Mouse (Mus musculus): Measurements from ENCODE around the gene Ciao2a. TPM values are rescaled to one million over a fixed set of nuclear protein-coding genes. Genes with fewer than 3 reads are reported as not detected.

Ciao2a gene
- total and polyA plus RNA-seq, 3 experiments = 30.0 to 270 (median 176) TPM

DNA sequence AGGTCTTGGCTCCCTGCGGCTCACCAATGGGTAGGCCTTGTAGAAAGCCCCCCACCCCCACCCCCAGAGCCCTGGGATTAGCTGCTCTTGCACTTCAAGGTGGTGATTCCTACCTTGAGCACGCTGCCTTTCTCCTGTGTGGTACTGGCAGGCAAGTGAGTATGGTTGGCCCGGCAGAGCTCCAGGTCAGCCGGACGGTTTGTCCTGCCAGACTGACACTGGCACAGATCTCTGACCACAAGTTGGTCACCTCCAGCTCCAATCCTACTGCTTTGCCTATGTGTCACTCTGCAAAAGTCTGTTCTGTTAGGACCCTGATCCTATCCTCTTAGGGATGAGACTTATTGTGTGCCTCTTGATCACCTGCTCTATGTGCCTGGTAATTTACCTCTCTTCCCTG is 58.2 kb downstream of the Ciao2a start:
- TF ChIP-seq GATA1 (IDR thresholded peaks at IDR 0.05; ENCODE audit: borderline replicate concordance, low read length) (no peak), TAL1 (conservative IDR thresholded peaks at IDR 0.05; ENCODE audit: low read depth, low read length) (no peak), GATA2 (IDR thresholded peaks at IDR 0.05; ENCODE audit: borderline replicate concordance, low read depth, low read length) (no peak), POLR2AphosphoS5 (IDR thresholded peaks at IDR 0.05; ENCODE audit: insufficient replicate concordance, low read depth, low read length) (no peak), CTCF (IDR thresholded peaks at IDR 0.05; ENCODE audit: low read depth, low read length) (no peak)
- Histone ChIP-seq H3K27me3 (ENCODE audit: insufficient read depth, low read length) (no peaks in the 10 kb centered on the region), H3K4me3 (ENCODE audit: low read depth, low read length) (no peak overlapping the region), H3K4me1 (ENCODE audit: insufficient read depth, low read depth, low read length) (peaks cover 96% of the 10 kb centered on the region), H3K9me3 (replicated peaks) (no peaks in the 10 kb centered on the region), H3K36me3 (replicated peaks) (peaks cover 18% of the 10 kb centered on the region)
- ATAC-seq (ENCODE audit: extremely low read depth, insufficient number of reproducible peaks, low FRiP score, poor library complexity, severe bottlenecking) (no peak), DNase-seq (ENCODE audit: low spot score) (no peak)

DNA sequence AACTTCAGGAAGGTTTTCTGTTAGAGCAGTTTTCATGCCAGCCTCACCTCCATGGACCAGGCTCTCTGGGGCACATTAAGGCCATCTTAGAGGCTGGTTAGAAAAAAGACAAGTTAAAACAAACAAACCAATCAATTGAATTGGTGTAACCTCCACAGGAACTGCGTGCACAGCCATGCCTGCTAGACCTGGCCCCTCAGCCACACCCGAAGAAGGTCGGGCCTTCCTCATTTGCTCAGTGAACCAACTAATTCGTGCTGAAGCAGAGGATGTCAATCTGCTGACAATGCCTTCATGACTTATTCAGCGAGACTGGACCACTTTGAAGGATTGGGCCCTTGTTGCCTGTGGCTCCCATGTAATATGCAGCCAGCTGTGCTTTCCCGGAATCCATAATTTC is 60.0 kb downstream of the Ciao2a start:
- peak; percentile 69 for DNase-seq (ENCODE audit: low spot score)
- TF ChIP-seq TAL1 (conservative IDR thresholded peaks at IDR 0.05; ENCODE audit: low read depth, low read length) = no peak
- TF ChIP-seq POLR2AphosphoS5 (IDR thresholded peaks at IDR 0.05; ENCODE audit: insufficient replicate concordance, low read depth, low read length) = no peak
- TF ChIP-seq GATA1 (IDR thresholded peaks at IDR 0.05; ENCODE audit: borderline replicate concordance, low read length) = no peak
- TF ChIP-seq CTCF (IDR thresholded peaks at IDR 0.05; ENCODE audit: low read depth, low read length) = no peak
- no peak for TF ChIP-seq GATA2 (IDR thresholded peaks at IDR 0.05; ENCODE audit: borderline replicate concordance, low read depth, low read length)

More for the DNA sequence above, 60.0 kb downstream of the Ciao2a start:
- no peaks in the 10 kb centered on the region for H3K9me3 ChIP-seq (replicated peaks)
- peak; percentile 45 for ATAC-seq (ENCODE audit: extremely low read depth, insufficient number of reproducible peaks, low FRiP score, poor library complexity, severe bottlenecking)
- H3K36me3 ChIP-seq (replicated peaks) = peaks cover 12% of the 10 kb centered on the region
- H3K27me3 ChIP-seq (ENCODE audit: insufficient read depth, low read length) = no peaks in the 10 kb centered on the region
- peak overlapping the region; percentile 27; the same call in 1 of the 2 replicates for H3K4me3 ChIP-seq (ENCODE audit: low read depth, low read length)
- peaks cover 78% of the 10 kb centered on the region for H3K4me1 ChIP-seq (ENCODE audit: insufficient read depth, low read depth, low read length)

Other genes starting within 250 kb of the Ciao2a start
- gene Pclaf, start 236.4 kb upstream of the Ciao2a start, total RNA-seq (2014; fragmentation: Nextera tagmentation) = 28.9 and 39.3 TPM in 2 replicates
- 95.3 and 99.4 TPM in 2 replicates for gene Pclaf, start 236.4 kb upstream of the Ciao2a start, total RNA-seq (2017)
- gene Pclaf, start 236.4 kb upstream of the Ciao2a start, polyA plus RNA-seq (2012) = 1.3 and 2.4 TPM in 2 replicates
- 31.9 and 40.5 TPM in 2 replicates for gene Trip4, start 217.8 kb upstream of the Ciao2a start, total RNA-seq (2014; fragmentation: Nextera tagmentation)
- gene Trip4, start 217.8 kb upstream of the Ciao2a start, total RNA-seq (2017) = 24.4 and 24.7 TPM in 2 replicates
- 2.6 and 5.2 TPM in 2 replicates for gene Trip4, start 217.8 kb upstream of the Ciao2a start, polyA plus RNA-seq (2012)
- gene Csnk1g1, start 217.7 kb upstream of the Ciao2a start, total RNA-seq (2014; fragmentation: Nextera tagmentation) = 63.9 and 81.9 TPM in 2 replicates
- gene Csnk1g1, start 217.7 kb upstream of the Ciao2a start, total RNA-seq (2017) = 25.4 and 34.1 TPM in 2 replicates
- 8.7 and 9.5 TPM in 2 replicates for gene Csnk1g1, start 217.7 kb upstream of the Ciao2a start, polyA plus RNA-seq (2012)
- 261 and 293 TPM in 2 replicates for gene Ppib, start 66.4 kb upstream of the Ciao2a start, total RNA-seq (2014; fragmentation: Nextera tagmentation)
- 400 and 413 TPM in 2 replicates for gene Ppib, start 66.4 kb upstream of the Ciao2a start, total RNA-seq (2017)
- gene Ppib, start 66.4 kb upstream of the Ciao2a start, polyA plus RNA-seq (2012) = 60.8 and 112 TPM in 2 replicates
- gene Snx22, start 56.9 kb upstream of the Ciao2a start, total RNA-seq (2014; fragmentation: Nextera tagmentation) = 15.0 TPM in 1 of 2 replicates, not detected in the other
- gene Snx22, start 56.9 kb upstream of the Ciao2a start, total RNA-seq (2017) = 0.41 and 0.49 TPM in 2 replicates
- gene Snx22, start 56.9 kb upstream of the Ciao2a start, polyA plus RNA-seq (2012) = not detected in 2 replicates
- 71.3 and 81.1 TPM in 2 replicates for gene Snx1, start within 50 bp of the Ciao2a start, total RNA-seq (2014; fragmentation: Nextera tagmentation)
- 230 and 242 TPM in 2 replicates for gene Snx1, start within 50 bp of the Ciao2a start, total RNA-seq (2017)
- gene Snx1, start within 50 bp of the Ciao2a start, polyA plus RNA-seq (2012) = 227 and 276 TPM in 2 replicates
- 7.5 and 9.7 TPM in 2 replicates for gene Dapk2, start 31.6 kb downstream of the Ciao2a start, total RNA-seq (2014; fragmentation: Nextera tagmentation)
- gene Dapk2, start 31.6 kb downstream of the Ciao2a start, total RNA-seq (2017) = 24.4 TPM in 2 replicates
- 9.8 and 10.3 TPM in 2 replicates for gene Dapk2, start 31.6 kb downstream of the Ciao2a start, polyA plus RNA-seq (2012)
- gene Herc1, start 223.8 kb downstream of the Ciao2a start, total RNA-seq (2014; fragmentation: Nextera tagmentation) = 99.8 and 160 TPM in 2 replicates
- gene Herc1, start 223.8 kb downstream of the Ciao2a start, total RNA-seq (2017) = 91.7 and 105 TPM in 2 replicates
- gene Herc1, start 223.8 kb downstream of the Ciao2a start, polyA plus RNA-seq (2012) = 4.0 and 7.0 TPM in 2 replicates

Data from G1E (cell line).